Mouse (Mus musculus) embryonic facial prominence, embryonic 11.5 days (tissue): ENCODE data around the gene Zfp715. TPM values are rescaled to one million over a fixed set of nuclear protein-coding genes. Genes with fewer than 3 reads are reported as not detected.

Source experiments
- ATAC-seq: fragments of 200-750 bp; cut with Nextera tagmentation; replicated peaks from 2 replicates; pipeline ENCODE4 v1.8.0; 2017; ENCODE audit warnings: low read depth; ENCODE audit not compliant: insufficient number of reproducible peaks, low FRiP score, low TSS enrichment
- DNase-seq: peaks from one replicate; pipeline ENCODE4 v3.0.0-alpha.2; 2015; ENCODE audit warnings: low spot score
- H3K27ac ChIP-seq: fragments of 300-500 bp; sonication (generic); replicated peaks from 2 replicates; pipeline ENCODE4 v1.5.1; 2014; ENCODE audit warnings: mild to moderate bottlenecking, low read depth, low read length, control low read depth
- H3K27me3 ChIP-seq: fragments of 300-500 bp; sonication (generic); 2 replicates; pipeline ENCODE4 v1.6.1; 2014; ENCODE audit warnings: mild to moderate bottlenecking, low read length, moderate library complexity, mixed read lengths; ENCODE audit not compliant: control insufficient read depth, insufficient read depth
- H3K36me3 ChIP-seq: fragments of 300-500 bp; sonication (generic); replicated peaks from 2 replicates; pipeline ENCODE4 v1.6.1; 2014; ENCODE audit warnings: low read depth, mild to moderate bottlenecking, low read length, moderate library complexity, mixed read lengths; ENCODE audit not compliant: control insufficient read depth, insufficient read depth
- H3K4me1 ChIP-seq: fragments of 300-500 bp; sonication (generic); 2 replicates; pipeline ENCODE4 v1.6.1; 2014; ENCODE audit warnings: low read length, mixed read lengths; ENCODE audit not compliant: control insufficient read depth, insufficient read depth
- H3K4me2 ChIP-seq: fragments of 300-500 bp; sonication (generic); 2 replicates; pipeline ENCODE4 v1.6.1; 2014; ENCODE audit warnings: low read depth, mild to moderate bottlenecking, control low read depth, low read length, moderate library complexity
- H3K4me3 ChIP-seq: fragments of 300-500 bp; sonication (generic); 2 replicates; pipeline ENCODE4 v1.5.1; 2014; ENCODE audit warnings: low read depth, low read length, control low read depth
- H3K9ac ChIP-seq: fragments of 300-500 bp; sonication (generic); replicated peaks from 2 replicates; pipeline ENCODE4 v1.6.1; 2014; ENCODE audit warnings: mild to moderate bottlenecking, control low read depth, low read length
- H3K9me3 ChIP-seq: fragments of 300-500 bp; sonication (generic); replicated peaks from 2 replicates; pipeline ENCODE4 v1.6.1; 2016; ENCODE audit warnings: mild to moderate bottlenecking, low read length, inconsistent platforms, mixed read lengths; ENCODE audit not compliant: control insufficient read depth
- WGBS: fragments of 180-500 bp; shearing (Covaris S2); extraction: QIAGEN DNeasy Blood & Tissue Kit; methylation state at CpG from one replicate; pipeline ENCODE4 v1.1.7; 2014; 5-methylcytosine and 5-hydroxymethylcytosine counted together
- polyA plus RNA-seq: library from polyadenylated mRNA; unstranded; fragments of >200 nt; fragmentation: Nextera tagmentation; extraction: Ambion mirVana; gene quantifications from 2 replicates; pipeline ENCODE4 v1.2.1, GENCODE M21; 2014

Zfp715 gene
- 17.9 and 20.4 TPM in 2 replicates for polyA plus RNA-seq

- WGBS = under 1% methylated on average over 33 of the region's 33 CpGs
- H3K4me1 ChIP-seq = no peaks in the 10 kb centered on the region
- peak within 1 kb of the TSS; percentile 68 for H3K4me2 ChIP-seq
- ATAC-seq = peak; percentile 95
- H3K9me3 ChIP-seq = no peaks in the 10 kb centered on the region
- H3K27me3 ChIP-seq = no peaks in the 10 kb centered on the region
- H3K9ac ChIP-seq = peak within 1 kb of the TSS; percentile 71
- peak within 1 kb of the TSS; percentile 67 for H3K4me3 ChIP-seq
- H3K27ac ChIP-seq = 0 out of 2 replicates have a peak within 1 kb of the TSS, but pooled peaks have one; percentile 5
- H3K36me3 ChIP-seq = no peaks in the 10 kb centered on the region; the same call in 1 of the 2 replicates
- DNase-seq = peak; percentile 93
Observed at GRCm38 (mm10) chr7:43313013-43313428, at the start of gene Zfp715. TSS of gene Zfp715 (minus strand) at chr7:43313294.

GRCm38 (mm10) chr7:43362021-43362420 is 48.9 kb upstream of the Zfp715 start:
- WGBS = 76% methylated on average over 4 of the region's 4 CpGs
- no peak for DNase-seq
- Histone ChIP-seq H3K4me2 (no peak overlapping the region), H3K27ac (no peak overlapping the region), H3K9ac (no peak overlapping the region), H3K9me3 (no peaks in the 10 kb centered on the region), H3K36me3 (no peaks in the 10 kb centered on the region), H3K4me1 (no peaks in the 10 kb centered on the region), H3K27me3 (no peaks in the 10 kb centered on the region), H3K4me3 (no peak overlapping the region)
- ATAC-seq = no peak

GRCm38 (mm10) chr7:43361442-43361841 is 48.3 kb upstream of the Zfp715 start:
- ATAC-seq = no peak
- 92% methylated on average over 1 of the region's 1 CpGs for WGBS
- H3K36me3 ChIP-seq = no peaks in the 10 kb centered on the region

GRCm38 (mm10) chr7:43358556-43358955 is 45.5 kb upstream of the Zfp715 start:
- Histone ChIP-seq H3K9me3 (no peaks in the 10 kb centered on the region), H3K9ac (no peak overlapping the region), H3K4me3 (no peak overlapping the region), H3K36me3 (no peaks in the 10 kb centered on the region), H3K4me1 (no peaks in the 10 kb centered on the region), H3K27me3 (no peaks in the 10 kb centered on the region), H3K4me2 (no peak overlapping the region), H3K27ac (no peak overlapping the region)
- ATAC-seq (no peak), DNase-seq (no peak)
- WGBS = 80% methylated on average over 3 of the region's 3 CpGs

More at GRCm38 (mm10) chr7:43361442-43361841, 48.3 kb upstream of the Zfp715 start:
- H3K4me1 ChIP-seq = no peaks in the 10 kb centered on the region
- no peak for DNase-seq
- no peaks in the 10 kb centered on the region for H3K9me3 ChIP-seq
- H3K4me3 ChIP-seq = no peak overlapping the region
- no peak overlapping the region for H3K27ac ChIP-seq
- H3K4me2 ChIP-seq = no peak overlapping the region
- no peak overlapping the region for H3K9ac ChIP-seq
- H3K27me3 ChIP-seq = no peaks in the 10 kb centered on the region

- H3K36me3 ChIP-seq = no peaks in the 10 kb centered on the region
- no peaks in the 10 kb centered on the region for H3K27me3 ChIP-seq
- H3K9me3 ChIP-seq = no peaks in the 10 kb centered on the region
- no peaks in the 10 kb centered on the region for H3K4me1 ChIP-seq
- H3K9ac ChIP-seq = no peak overlapping the region
- no peak overlapping the region for H3K4me2 ChIP-seq
- no peak overlapping the region for H3K27ac ChIP-seq
- DNase-seq = peak; percentile 9
- WGBS = 8% methylated on average over 12 of the region's 12 CpGs
- peak; percentile 83 for ATAC-seq
- H3K4me3 ChIP-seq = no peak overlapping the region
Observed at GRCm38 (mm10) chr7:43354893-43355835, 42.1 kb upstream of the Zfp715 start.

GRCm38 (mm10) chr7:43353758-43354157 is 40.7 kb upstream of the Zfp715 start:
- H3K4me2 ChIP-seq = no peak overlapping the region
- DNase-seq = no peak
- no peaks in the 10 kb centered on the region for H3K36me3 ChIP-seq
- no peak overlapping the region for H3K4me3 ChIP-seq
- H3K9me3 ChIP-seq = no peaks in the 10 kb centered on the region
- no peak overlapping the region for H3K9ac ChIP-seq
- H3K4me1 ChIP-seq = no peaks in the 10 kb centered on the region
- H3K27ac ChIP-seq = no peak overlapping the region
- no peaks in the 10 kb centered on the region for H3K27me3 ChIP-seq
- 85% methylated on average over 4 of the region's 4 CpGs for WGBS
- ATAC-seq = no peak

GRCm38 (mm10) chr7:43353118-43353517 is 40.0 kb upstream of the Zfp715 start:
- Histone ChIP-seq H3K36me3 (no peaks in the 10 kb centered on the region), H3K9me3 (no peaks in the 10 kb centered on the region), H3K27ac (no peak overlapping the region), H3K4me1 (no peaks in the 10 kb centered on the region), H3K9ac (no peak overlapping the region), H3K27me3 (no peaks in the 10 kb centered on the region), H3K4me3 (no peak overlapping the region), H3K4me2 (no peak overlapping the region)
- DNase-seq (no peak), ATAC-seq (no peak)
- 62% methylated on average over 4 of the region's 4 CpGs for WGBS

GRCm38 (mm10) chr7:43351154-43351553 is 38.1 kb upstream of the Zfp715 start, which contains the start of gene Siglecf:
TSS of gene Siglecf (plus strand) at chr7:43351341.
- no peak for ATAC-seq
- 64% methylated on average over 3 of the region's 3 CpGs for WGBS
- no peaks in the 10 kb centered on the region for H3K9me3 ChIP-seq

More at GRCm38 (mm10) chr7:43351154-43351553, 38.1 kb upstream of the Zfp715 start, which contains the start of gene Siglecf:
- H3K4me2 ChIP-seq = no peak within 1 kb of the TSS
- no peaks in the 10 kb centered on the region for H3K36me3 ChIP-seq
- no peak for DNase-seq
- H3K27me3 ChIP-seq = no peaks in the 10 kb centered on the region
- no peaks in the 10 kb centered on the region for H3K4me1 ChIP-seq
- no peak within 1 kb of the TSS for H3K27ac ChIP-seq
- H3K9ac ChIP-seq = no peak within 1 kb of the TSS
- H3K4me3 ChIP-seq = no peak within 1 kb of the TSS
